In genomic region chr2:110274160-110274559, GRCm38 (mm10) we compare ENCODE assay signal across 10 mouse cellular contexts. TPM values are rescaled to one million over a fixed set of nuclear protein-coding genes. Genes with fewer than 3 reads are reported as not detected.
DNase-seq lines count a peak whose midpoint lies in the region; ATAC-seq lines count a peak whose summit lies in the region.
"Had no signal": no experiment of that assay in that cellular context is flagged by ENCODE, and none has a peak within 500 bp of the region (broad histone marks: within the 10 kb centered on the region; RNA-seq: fewer than 3 reads in every experiment).

No protein-coding gene starts in this region.

- H3K4me1 ChIP-seq in embryonic facial prominence, embryonic 14.5 days (ENCODE audit: control insufficient read depth, insufficient read depth, low read length), result peaks cover 10% of the 10 kb centered on the region; the same call in 1 of the 2 replicates
- no peaks in the 10 kb centered on the region for H3K4me1 ChIP-seq in embryonic facial prominence, embryonic 10.5 days
- H3K4me1 ChIP-seq in heart, embryonic 15.5 days (replicated peaks), result 0 out of 2 replicates have a peak, but pooled peaks cover 2% of the 10 kb centered on the region

- H3K4me3 ChIP-seq in embryonic facial prominence, embryonic 14.5 days (ENCODE audit: low read depth, low read length), result no peak overlapping the region
- no peak overlapping the region for H3K4me3 ChIP-seq in embryonic facial prominence, embryonic 10.5 days
- H3K4me3 ChIP-seq in heart, embryonic 15.5 days, result no peak overlapping the region

- peak; percentile 57; the same call in 1 of the 2 replicates for ATAC-seq in embryonic facial prominence, embryonic 14.5 days (ENCODE audit: low read depth)
- peak; percentile 66 for ATAC-seq in heart, embryonic 15.5 days (replicated peaks; ENCODE audit: insufficient number of reproducible peaks, insufficient read depth, low FRiP score, low read depth)

- no peak overlapping the region for H3K9ac ChIP-seq in embryonic facial prominence, embryonic 14.5 days (ENCODE audit: low read depth, low read length)
- H3K9ac ChIP-seq in heart, embryonic 15.5 days, result no peak overlapping the region

- no peaks in the 10 kb centered on the region for H3K27me3 ChIP-seq in embryonic facial prominence, embryonic 14.5 days (replicated peaks; ENCODE audit: control insufficient read depth, insufficient read depth, low read length)
- no peaks in the 10 kb centered on the region for H3K27me3 ChIP-seq in embryonic facial prominence, embryonic 10.5 days (replicated peaks; ENCODE audit: low read depth, poor library complexity, severe bottlenecking)
- no peaks in the 10 kb centered on the region for H3K27me3 ChIP-seq in heart, embryonic 15.5 days

- peak overlapping the region; percentile 58; the same call in 1 of the 2 replicates for H3K27ac ChIP-seq in embryonic facial prominence, embryonic 14.5 days (replicated peaks; ENCODE audit: low read depth, low read length)
- H3K27ac ChIP-seq in embryonic facial prominence, embryonic 10.5 days (replicated peaks), result no peak overlapping the region
- 0 out of 2 replicates have a peak overlapping the region, but pooled peaks have one; percentile 9 for H3K27ac ChIP-seq in heart, embryonic 15.5 days
- H3K27ac ChIP-seq: macrophage had no signal

- no peaks in the 10 kb centered on the region for H3K36me3 ChIP-seq in embryonic facial prominence, embryonic 14.5 days (ENCODE audit: control insufficient read depth, insufficient read depth, low read length)
- no peaks in the 10 kb centered on the region for H3K36me3 ChIP-seq in embryonic facial prominence, embryonic 10.5 days (replicated peaks)
- no peaks in the 10 kb centered on the region for H3K36me3 ChIP-seq in heart, embryonic 15.5 days

- no peak overlapping the region for H3K4me2 ChIP-seq in embryonic facial prominence, embryonic 14.5 days (ENCODE audit: low read depth, low read length)
- H3K4me2 ChIP-seq in heart, embryonic 15.5 days, result no peak overlapping the region

- DNase-seq in embryonic facial prominence, embryonic 14.5 days (ENCODE audit: low spot score), result peak; percentile 85
- no peak for DNase-seq in embryonic facial prominence, embryonic 10.5 days (ENCODE audit: low spot score)
- peak; percentile 5 for DNase-seq in layer of hippocampus, adult 9-11 months
- DNase-seq in layer of hippocampus, postnatal 14 days (ENCODE audit: low spot score in 2 of 2), result no peak
- peak; percentile 59 for DNase-seq in lung, postnatal 14 days
- DNase-seq in adrenal gland, postnatal 25 days, result no peak
- no peak for DNase-seq in left cerebral cortex, postnatal 14 days (ENCODE audit: low spot score in 2 of 2)

- intact Hi-C loops in left cerebral cortex, postnatal 14 days (cut with DNase I), result no loop called here

- WGBS in embryonic facial prominence, embryonic 14.5 days, result 51% methylated on average over 2 of the region's 2 CpGs
- 87% methylated on average over 2 of the region's 2 CpGs for WGBS in embryonic facial prominence, embryonic 10.5 days
- 34% methylated on average over 2 of the region's 2 CpGs for WGBS in heart, embryonic 15.5 days

- H3K9me3 ChIP-seq in embryonic facial prominence, embryonic 14.5 days (ENCODE audit: control insufficient read depth, low read length), result no peaks in the 10 kb centered on the region
- no peaks in the 10 kb centered on the region for H3K9me3 ChIP-seq in embryonic facial prominence, embryonic 10.5 days
- no peaks in the 10 kb centered on the region for H3K9me3 ChIP-seq in heart, embryonic 15.5 days (replicated peaks)

RNA-seq across cellular contexts. Expression of gene Bbox1, which starts 40.2 kb away (rescaled TPM):
- 0.92 and 1.2 TPM in 2 replicates for polyA plus RNA-seq in embryonic facial prominence, embryonic 14.5 days (2014; fragmentation: Nextera tagmentation; extraction: Ambion mirVana)
- 0.11 TPM in 1 of 2 replicates, not detected in the other for polyA plus RNA-seq in embryonic facial prominence, embryonic 10.5 days (2016; fragmentation: Nextera tagmentation; extraction: Ambion mirVana)
- total RNA-seq in layer of hippocampus, postnatal 14 days (2021), result 1 to 10 TPM; 1.1 to 1.3 TPM
- 0.04 and 0.20 TPM in 2 replicates for polyA plus RNA-seq in heart, embryonic 15.5 days (2015; fragmentation: Nextera tagmentation; extraction: Ambion mirVana)
- 1.4 TPM in 1 of 2 replicates, not detected in the other for total RNA-seq in adrenal gland, postnatal 25 days (2021)
- under 1 TPM; 0.19 to 0.20 TPM for total RNA-seq in left cerebral cortex, postnatal 14 days (2021)
- total RNA-seq: neutrophil, adult 5-6 weeks had no signal
- polyA plus RNA-seq: macrophage had no signal

Comparison
In these comparisons a context has a peak if more than half of its experiments do, and no peak if none do; other contexts are left out.
1. DNase-seq: peak in embryonic facial prominence, embryonic 14.5 days (single experiment), layer of hippocampus, adult 9-11 months (single experiment) and lung, postnatal 14 days (single experiment); none in embryonic facial prominence, embryonic 10.5 days (single experiment), layer of hippocampus, postnatal 14 days (0 of 2), adrenal gland, postnatal 25 days (single experiment) and left cerebral cortex, postnatal 14 days (0 of 2).